Mouse (Mus musculus) right cerebral cortex, postnatal 25 days (tissue): ENCODE results near the gene Fgfr2.
A peak's percentile ranks its signal among the peaks of the same experiment; 100 is the strongest.

Experiments
- DNase-seq: peaks from one replicate; pipeline ENCODE4 v3.0.0; 2022

The Fgfr2 gene

DNA sequence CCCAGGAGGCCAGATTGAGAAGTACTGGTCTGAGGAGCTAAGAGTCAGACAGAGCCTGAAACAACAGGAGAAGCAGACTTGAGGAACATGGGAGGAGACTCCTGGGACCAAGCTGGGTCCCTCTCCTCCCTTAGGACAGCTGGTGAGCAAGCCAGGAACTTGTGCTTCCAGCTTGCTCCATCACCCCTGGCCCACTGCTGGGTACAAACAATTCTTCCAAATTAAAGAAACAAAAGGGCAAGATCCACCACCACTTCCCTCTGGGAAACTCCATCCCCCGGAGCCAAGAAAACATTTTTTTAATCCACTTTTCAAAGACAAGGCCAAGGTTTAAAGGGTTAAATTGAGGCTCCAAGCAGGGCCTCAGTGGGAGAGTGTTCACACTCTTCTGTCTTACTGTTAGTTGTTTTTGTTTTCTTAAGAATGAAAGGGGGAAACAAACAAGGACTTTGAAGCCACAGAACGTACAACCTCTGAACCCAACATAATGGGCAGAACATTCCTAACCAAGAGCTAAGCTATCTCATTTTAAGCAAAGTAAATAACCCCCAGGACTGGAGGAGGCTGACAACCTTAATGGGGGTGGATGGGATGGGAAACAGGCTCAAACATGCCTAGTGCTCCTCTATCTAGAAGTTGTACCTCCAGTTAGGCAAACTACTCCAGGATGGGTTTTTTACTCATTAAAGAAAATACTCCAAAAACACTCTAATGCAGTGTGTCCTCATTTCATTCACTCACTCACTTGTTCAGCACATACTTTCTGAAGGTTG, 849.2 kb downstream of the Fgfr2 start:
- DNase-seq, result no peak

DNA sequence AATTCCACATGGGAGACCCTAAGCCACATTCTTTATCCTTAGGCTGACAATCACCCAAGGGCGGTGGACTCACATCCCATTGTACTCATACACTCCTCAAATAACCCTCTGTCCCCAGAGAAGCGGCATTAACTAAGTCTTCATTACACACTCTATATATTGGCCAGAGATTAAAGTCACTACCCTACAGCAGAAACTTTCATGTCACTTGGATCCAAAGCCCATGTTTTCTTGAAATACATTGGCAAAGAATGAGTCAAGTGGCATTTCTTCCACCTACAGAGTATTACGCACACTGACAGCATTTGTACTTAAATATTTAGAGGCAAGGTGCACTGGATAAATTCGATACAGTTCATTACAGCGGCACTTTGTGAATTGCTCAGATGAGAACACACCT, 850.2 kb downstream of the Fgfr2 start:
- DNase-seq, result no peak

DNA sequence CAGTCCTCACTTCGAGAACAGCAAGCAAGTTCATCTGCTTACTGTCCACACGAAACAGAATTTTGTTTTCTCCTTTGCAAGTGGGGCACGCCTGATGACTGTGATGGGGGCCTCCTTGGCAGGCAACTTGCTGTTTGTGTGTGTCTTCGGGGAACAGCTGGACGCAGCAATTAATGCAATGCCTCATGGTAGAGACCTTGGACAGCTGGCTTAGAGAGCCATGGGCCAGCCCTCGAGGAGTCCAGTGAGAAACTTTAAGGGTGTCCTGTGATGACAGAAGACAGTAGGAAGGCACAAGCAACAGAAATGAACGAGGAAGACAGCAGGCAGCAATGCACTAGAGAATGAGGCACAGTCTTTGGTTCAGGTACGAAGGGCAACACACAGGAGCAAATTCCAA, 852.8 kb downstream of the Fgfr2 start:
- DNase-seq, result no peak

DNA sequence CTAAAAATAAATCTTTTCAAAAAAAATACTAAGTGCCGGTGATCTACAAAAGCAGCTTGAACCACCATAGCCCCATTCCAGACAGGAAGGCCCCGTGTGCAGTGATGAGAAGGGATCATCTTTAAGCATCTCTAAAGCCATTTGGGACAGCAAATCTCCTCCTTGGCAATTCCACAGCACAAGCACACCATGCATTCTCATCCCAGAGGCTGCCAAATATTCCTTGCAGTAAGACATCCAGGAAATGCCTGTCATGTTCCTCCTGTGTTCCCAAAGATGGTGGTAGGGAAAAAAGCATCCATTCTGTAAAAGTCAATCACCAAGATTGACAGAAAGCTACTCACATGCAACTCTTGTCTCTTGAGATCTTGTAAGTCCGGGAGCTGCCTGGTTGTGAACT, 853.5 kb downstream of the Fgfr2 start:
- DNase-seq, result no peak

DNA sequence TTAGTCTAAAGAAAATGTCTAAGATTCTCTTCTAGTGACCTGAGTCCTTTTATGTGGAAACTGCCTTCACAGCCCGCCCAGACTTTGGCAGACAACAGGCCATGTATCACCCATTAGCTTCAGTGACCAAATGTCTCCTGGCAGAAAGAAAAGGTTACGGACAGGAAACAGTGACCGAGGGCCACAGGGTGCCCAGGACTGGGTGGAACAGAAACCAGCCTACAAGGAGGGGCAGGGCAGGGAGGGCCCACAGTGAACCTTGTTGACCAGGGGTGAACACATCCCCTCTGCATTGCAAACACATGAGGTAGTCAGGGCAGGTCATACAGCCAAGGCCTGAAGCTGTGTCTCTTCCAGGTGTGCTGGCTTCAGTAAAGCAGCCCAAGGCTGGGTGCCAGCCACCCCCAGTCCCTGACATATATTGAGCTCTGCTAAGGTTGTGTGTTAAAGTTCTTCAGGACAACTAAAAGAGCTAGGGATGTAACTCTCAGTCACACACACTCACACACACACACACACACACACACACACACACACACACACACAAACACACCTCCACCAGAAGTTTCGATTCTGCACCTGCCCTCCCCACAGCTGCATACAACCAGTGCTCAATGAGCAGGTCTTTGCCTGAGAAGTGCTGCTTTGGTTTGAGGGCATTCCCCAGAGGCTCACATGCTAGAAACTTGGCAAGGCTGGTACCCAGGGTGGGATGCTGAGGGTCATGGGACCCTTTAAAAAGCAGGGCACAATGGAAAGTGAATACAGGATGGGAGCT, 855.2 kb downstream of the Fgfr2 start:
- no peak for DNase-seq

DNA sequence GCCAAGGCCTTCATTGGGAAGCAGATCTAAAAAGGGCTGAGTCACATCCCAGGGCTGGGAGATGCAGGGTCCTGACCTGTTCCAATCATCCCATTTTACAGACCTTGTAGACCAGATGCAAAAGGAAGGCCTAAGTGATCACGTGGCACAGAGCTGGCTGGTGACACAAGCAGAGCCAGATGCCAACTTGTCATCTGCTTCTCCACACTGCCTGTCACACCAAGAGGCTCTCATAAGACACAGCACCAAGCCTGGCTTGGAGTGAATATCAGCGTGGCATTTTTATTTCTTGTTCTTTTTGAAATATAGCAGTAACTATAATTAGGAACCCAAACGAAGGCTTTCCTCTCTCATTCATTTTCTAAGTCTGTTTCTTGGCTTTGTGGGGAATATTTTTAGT, 858.4 kb downstream of the Fgfr2 start:
- DNase-seq, result no peak

DNA sequence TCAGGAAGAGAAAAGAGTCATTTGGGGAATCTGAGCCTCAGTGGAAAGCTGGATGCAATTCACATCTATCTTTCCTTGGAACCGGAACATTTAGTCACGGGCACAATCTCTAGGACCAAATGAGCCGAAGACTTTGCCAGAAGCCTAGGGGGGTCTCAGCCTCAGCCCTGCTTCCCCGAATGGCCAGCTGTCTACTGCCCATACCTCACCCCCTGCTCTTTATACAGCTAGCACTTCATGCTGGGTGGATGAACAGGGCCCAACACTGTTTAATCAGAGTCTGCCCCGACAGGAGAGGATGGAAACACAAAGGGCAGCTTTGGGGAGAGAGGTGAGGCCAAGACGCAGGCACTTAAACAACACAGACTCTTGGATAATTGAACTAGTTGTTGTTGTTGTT, 860.0 kb downstream of the Fgfr2 start:
- DNase-seq, result no peak

DNA sequence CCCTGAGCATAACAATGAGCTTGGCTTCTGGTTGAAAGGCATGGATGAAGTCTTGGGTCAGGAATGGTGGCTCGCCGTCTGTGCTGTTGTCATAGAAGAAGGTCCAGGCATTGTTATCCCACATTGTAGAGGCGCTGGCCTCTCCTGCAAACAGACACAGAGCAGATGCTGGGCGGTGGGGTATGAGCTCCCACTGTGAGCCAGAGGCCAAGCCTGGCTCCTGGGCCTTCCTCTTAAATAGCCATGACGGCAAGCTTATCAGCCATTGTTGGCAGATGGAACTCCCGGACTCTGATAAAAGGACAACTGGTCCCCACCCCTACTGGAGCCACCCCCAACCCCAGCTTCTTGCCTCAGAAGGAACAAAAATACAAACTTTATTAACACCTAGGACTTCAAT, 860.5 kb downstream of the Fgfr2 start:
- no peak for DNase-seq

DNA sequence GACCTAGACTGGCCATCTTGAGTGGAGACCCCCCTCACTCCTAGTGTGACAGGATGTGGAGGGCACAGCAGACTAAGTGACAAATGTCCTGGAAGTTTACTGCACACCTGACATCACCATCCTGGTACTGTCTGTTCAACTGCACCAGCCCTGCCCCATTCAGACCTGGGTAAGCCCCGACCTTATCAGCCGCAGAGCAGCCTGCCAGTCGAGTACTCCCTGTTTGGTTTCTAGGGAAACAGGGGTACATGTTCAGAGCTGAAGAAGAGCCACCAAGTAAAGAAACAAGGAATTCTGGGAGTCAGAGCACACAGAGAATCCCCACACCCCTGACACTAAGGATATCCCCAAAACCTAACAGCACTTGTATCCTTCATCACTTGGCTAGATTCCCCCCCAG, 861.3 kb downstream of the Fgfr2 start:
- no peak for DNase-seq

DNA sequence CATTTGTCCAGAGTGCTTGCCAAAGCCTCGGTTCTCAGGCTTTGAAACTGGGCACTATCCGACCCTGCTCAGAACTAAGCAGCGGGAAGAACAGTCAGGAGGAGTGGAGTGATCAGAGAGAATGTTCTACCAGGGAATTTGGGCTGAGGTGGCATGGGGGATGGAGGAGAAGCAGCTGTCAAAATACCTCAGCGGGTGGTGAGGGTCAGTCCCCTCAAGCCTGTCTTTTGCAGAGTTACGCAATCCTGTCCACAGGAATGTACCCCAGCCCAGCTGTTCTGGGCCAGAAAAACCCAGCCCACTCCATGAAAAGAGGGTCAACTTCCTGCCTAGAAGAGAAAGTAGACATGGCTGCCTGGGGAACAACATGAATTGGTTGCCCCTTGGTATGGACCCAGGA, 862.5 kb downstream of the Fgfr2 start:
- no peak for DNase-seq

DNA sequence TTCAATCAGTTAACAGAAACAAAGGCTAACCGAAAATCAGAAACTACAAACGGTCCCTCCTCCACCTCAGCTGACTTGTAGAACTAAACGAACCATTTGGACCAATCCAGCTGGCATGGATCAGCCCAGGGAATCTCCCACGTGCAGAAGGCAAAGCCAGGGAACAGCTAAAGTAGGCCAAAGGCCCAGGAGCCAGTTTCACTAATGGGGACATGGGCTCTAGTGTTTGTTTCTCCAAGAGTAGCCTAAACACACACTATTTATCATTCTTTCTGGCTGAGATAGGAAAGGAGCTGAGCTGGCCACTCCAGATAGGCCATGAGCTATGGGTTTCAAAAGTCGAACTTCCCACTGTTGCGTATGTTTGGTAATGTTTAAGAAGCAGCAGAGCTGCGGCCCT, 864.3 kb downstream of the Fgfr2 start:
- DNase-seq, result no peak

DNA sequence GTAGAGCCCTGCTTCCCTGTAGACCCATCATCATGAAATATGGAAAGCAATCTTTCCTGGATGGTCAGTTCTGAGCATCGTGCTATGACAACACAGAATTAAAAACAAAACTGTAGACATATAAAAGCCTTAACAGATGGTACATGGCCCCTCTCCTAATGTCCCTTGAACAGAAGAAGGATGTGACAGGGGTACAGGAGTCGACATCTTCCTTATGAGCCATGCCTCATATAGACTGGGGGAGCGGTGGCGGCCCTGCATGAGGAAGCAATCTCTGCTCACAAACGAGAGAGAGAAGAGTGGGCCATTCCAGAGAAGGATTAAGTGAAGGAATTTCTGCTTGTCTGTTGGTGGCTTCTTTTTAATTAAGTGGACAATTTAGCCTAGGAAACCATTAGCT, 864.9 kb downstream of the Fgfr2 start:
- no peak for DNase-seq

DNA sequence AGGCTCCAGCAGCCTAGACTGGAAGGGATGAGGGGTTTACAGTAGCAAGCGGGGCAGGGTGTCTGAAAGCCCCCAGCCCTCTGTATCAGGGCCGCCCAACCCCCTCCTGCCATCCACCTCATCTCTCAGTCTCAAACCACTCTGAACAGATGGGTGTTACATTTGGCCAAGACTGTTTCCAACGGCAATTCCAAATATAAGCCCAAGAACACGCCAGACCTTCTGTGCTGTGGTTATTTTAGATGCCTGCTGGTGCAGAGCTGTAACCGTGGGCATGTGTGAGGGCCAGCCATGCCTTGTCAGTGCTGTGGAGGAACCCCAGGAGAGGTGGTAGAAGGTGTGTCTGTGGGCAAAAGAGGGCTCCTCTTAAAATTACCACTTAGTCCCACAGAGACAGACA, 869.6 kb downstream of the Fgfr2 start:
- peak; percentile 77 for DNase-seq

DNA sequence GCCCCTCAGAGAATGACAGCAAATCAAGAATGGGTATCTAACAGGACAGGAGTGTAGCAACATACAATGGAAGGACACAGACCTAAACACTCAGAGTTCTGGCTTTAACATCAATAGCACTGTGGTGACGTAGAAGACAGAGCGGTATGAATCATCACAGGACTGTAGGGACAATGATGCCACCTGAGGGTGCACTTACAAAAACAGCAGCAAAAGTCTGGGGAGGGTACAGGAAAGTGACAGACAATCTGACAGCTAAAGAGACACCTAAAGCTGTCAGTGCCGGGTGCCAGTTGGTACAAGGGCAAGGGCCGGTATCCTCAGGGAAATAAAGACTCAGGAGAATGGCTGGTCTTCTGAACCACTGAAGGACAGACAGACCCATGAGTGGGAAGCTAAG, 870.1 kb downstream of the Fgfr2 start:
- no peak for DNase-seq

DNA sequence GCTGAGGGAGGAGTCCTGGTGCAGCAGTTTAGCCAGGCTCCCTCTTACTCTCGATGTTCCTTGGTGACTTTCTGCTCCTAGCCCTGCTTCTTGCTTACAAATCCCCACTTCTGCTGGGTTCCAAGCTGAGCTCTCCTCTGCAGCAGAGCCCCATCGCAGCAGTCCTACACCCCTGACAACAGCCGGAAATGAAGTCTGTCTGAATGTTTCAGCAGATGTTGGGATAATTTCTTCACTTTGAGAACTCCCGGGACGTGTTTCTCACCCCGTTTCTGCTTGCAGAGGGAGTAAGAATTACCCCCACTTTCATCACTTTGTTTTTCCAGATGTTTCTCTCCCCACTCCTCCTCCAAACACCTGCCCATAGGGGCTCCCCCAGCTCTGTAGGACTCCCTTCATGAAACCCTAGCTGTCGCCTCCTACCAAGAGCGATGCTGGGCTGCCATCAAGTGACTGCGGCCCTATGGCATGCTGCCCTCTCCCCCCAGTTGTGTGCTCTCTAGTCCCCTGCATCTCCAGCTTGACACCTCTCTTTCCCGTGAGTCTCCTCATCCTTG, 873.5 kb downstream of the Fgfr2 start:
- no peak for DNase-seq

DNA sequence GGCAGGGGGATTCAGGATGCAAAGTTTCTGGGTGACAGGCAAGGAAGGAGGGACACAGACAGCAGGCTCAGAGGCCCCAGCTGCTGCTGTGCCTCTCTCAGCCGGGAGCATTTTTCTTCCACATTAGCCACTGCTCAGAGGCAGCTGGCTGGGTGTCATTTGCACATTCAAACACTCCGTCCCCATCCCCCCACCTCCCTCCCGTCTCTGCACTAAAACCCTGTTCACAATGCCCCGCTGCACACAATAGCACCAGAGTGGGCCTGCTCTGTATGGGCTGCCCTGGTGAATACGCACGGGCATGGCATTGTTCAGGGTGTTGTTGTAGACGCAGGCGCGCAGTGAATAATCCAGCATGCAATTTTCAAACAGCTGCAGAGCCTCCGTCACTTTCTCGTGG, 875.6 kb downstream of the Fgfr2 start:
- no peak for DNase-seq

DNA sequence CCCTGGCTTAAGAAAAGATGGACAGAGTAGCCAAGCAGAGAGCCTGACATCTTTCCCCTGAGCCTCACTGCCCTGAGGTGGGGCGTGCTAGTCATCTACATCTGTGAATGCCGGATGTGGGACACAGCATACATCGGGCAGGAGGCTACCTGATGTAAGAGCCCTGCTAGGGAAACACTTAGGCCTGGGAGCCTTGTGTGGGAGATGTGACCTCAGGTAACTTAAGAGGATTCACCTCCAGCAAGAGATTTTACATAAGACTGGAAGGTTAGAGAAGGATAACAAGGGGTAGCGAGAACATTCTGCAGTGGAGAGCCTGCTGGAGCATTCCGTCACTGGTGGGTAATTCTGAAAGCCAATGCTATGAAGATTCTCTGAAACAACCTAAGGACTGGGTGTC, 876.1 kb downstream of the Fgfr2 start:
- DNase-seq, result no peak

DNA sequence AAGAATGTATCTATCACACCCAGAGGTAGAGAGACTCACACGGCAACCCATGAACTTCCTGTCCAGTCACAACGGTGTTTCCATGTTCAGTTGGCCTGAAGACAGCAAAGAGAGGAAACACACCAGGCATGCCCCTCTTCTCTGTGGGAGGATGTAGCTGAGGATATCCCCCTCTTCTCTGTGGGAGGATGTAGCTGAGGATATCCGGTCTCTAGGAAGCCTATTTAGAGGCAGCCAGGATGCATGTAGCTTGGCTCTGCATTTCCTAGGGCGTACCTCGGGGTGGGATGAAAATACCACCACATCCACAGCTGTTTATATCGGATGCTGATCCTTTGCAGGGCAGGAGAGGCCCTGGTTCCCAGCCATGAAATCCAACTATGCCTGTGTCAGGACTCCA, 877.4 kb downstream of the Fgfr2 start:
- no peak for DNase-seq

DNA sequence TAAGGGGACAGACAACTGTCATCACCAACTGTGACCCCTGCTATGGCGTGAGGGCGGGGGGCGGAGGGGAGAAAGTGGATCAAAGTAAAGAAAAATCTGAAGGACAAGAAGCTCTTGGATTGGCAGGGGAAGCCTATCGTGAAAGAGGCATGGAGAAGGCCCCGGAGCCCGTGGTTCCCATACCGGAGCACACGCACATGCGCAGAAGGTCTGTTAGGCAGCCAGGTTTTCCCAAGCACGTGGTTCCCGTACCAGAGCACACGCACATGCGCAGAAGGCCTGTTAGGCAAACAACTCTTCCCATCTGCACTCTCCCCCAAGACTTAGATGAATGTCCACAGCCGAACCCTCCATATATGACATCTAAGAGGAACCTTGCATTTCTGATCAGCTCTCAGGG, 878.5 kb downstream of the Fgfr2 start:
- no peak for DNase-seq

DNA sequence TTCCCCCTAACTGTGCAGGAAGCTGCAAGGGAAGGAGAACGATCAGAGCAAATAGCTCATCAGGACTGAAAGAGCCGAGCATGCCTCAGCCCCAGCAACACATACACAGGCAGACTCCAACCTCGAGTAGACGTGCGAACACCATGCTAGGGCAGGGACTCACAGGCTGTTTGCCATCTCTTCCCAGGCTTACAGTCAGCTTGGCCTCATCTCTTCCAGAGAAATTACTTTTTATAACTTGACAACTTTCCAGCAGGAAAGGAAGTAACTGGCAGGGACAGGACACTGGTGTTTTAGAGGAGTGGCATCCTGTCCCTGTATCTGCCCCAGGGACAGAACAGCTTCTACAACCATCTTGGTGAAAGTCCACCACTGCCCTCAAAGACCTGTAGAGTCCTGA, 879.9 kb downstream of the Fgfr2 start:
- DNase-seq, result no peak

DNA sequence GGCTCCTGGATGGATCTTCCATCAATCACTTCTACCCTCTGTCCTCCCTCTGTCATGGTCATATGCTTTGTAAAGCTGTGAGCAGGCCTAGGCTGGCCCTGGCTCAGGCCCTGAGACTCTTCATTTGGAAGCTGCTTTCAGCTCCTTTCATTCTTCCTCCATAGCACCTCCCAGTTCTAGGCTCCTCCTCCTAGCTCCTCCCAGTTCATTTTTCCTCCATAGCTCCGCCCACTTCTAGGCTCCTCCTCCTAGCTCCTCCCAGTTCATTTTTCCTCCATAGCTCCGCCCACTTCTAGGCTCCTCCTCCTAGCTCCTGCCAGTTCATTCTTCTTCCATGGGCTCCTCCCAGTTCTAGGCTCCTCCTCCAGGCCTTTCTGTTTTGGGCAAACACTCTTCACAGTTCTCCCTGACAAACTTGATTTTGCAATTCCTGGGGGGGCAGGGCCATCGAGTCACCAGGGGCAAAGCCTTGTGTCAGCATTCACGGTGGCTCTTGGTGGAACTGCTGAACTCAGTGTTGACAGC, 880.5 kb downstream of the Fgfr2 start:
- no peak for DNase-seq

DNA sequence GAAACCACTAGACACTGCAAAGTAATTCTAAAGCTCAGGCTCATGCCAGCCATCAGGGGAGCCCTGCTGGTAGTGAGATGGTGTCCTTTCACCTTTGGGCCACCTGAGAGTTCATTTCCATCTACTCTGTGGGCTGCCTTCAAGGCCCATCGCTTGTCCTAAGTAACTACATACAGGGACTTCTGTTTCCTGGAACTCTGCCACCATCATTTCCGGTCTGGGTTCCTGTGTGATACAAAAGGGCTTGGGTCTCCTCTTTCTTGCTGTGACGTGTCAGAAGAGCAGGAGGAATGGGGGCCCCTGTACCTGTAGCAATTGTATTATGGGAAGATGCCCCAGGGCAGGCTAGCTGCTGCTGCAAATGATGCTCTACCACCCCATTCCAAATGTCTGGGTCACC, 884.2 kb downstream of the Fgfr2 start:
- no peak for DNase-seq

DNA sequence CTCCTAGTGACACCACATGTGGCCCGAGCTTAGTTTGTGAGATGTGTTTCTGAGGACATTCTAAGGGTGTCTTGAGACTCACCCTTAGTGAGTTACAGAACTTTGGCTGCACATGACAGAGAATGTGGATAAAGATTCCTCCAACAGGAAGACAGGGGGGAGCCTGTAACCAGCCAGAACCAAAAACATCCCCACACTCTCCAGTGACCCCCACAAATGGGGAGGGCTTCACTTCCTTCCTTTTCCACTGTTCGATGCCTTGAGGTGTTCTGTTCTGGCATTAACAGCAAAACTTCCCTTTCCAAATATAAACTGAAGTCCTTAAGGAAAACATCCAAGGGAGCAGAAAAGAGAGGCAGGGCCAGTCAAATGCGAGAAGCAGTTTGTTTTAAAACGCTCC, 886.0 kb downstream of the Fgfr2 start:
- no peak for DNase-seq

DNA sequence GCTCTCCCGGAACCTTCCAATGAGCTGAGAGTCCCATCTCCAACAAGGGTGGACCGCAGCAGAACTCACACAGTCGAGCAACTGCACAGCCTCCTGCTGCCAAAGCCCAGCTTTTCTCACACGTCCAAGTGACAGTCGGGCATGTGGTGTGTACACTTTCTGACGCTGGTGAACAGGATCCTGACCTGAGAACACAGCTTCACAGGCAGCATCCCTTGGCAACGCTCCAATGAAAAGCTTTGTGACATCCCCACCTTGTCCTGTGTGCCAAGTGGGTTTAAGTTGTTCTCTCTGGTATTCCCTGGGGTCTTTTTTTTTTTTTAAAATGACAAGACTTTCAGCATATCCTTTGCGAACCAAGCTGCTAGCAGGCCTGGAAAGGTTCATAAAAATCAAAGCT, 886.4 kb downstream of the Fgfr2 start:
- DNase-seq, result no peak
